Mouse (Mus musculus) embryonic facial prominence, embryonic 14.5 days (tissue): ENCODE measurements around the gene Ttc29. TPM values are rescaled to one million over a fixed set of nuclear protein-coding genes. Genes with fewer than 3 reads are reported as not detected.

Experiments
- ATAC-seq: fragments of 200-750 bp; cut with Nextera tagmentation; 2 replicates; pipeline ENCODE4 v1.8.0; 2017; ENCODE audit warnings: low read depth, moderate number of reproducible peaks, moderate TSS enrichment
- DNase-seq: peaks from one replicate; pipeline ENCODE4 v3.0.0-alpha.2; 2015; ENCODE audit warnings: low spot score
- H3K27ac ChIP-seq: fragments of 300-500 bp; sonication (generic); replicated peaks from 2 replicates; pipeline ENCODE4 v1.5.1; 2014; ENCODE audit warnings: low read depth, mild to moderate bottlenecking, low read length, moderate library complexity
- H3K27me3 ChIP-seq: fragments of 300-500 bp; sonication (generic); replicated peaks from 2 replicates; pipeline ENCODE4 v1.6.1; 2014; ENCODE audit warnings: low read length; ENCODE audit not compliant: control insufficient read depth, insufficient read depth
- H3K36me3 ChIP-seq: fragments of 300-500 bp; sonication (generic); 2 replicates; pipeline ENCODE4 v1.6.1; 2014; ENCODE audit warnings: low read length, mixed read lengths; ENCODE audit not compliant: control insufficient read depth, insufficient read depth
- H3K4me1 ChIP-seq: fragments of 300-500 bp; sonication (generic); 2 replicates; pipeline ENCODE4 v1.6.1; 2014; ENCODE audit warnings: antibody characterized with exemption, low read length; ENCODE audit not compliant: control insufficient read depth, insufficient read depth
- H3K4me2 ChIP-seq: fragments of 300-500 bp; sonication (generic); 2 replicates; pipeline ENCODE4 v1.6.1; 2014; ENCODE audit warnings: low read depth, mild to moderate bottlenecking, low read length, moderate library complexity, mixed read lengths
- H3K4me3 ChIP-seq: fragments of 300-500 bp; sonication (generic); 2 replicates; pipeline ENCODE4 v1.5.1; 2014; ENCODE audit warnings: low read depth, mild to moderate bottlenecking, low read length
- H3K9ac ChIP-seq: fragments of 300-500 bp; sonication (generic); 2 replicates; pipeline ENCODE4 v1.6.1; 2014; ENCODE audit warnings: low read depth, mild to moderate bottlenecking, low read length, moderate library complexity, mixed read lengths
- H3K9me3 ChIP-seq: fragments of 300-500 bp; sonication (generic); 2 replicates; pipeline ENCODE4 v1.6.1; 2016; ENCODE audit warnings: low read length; ENCODE audit not compliant: control insufficient read depth
- WGBS: fragments of 180-500 bp; shearing (Covaris S2); extraction: QIAGEN DNeasy Blood & Tissue Kit; methylation state at CpG from one replicate; pipeline ENCODE4 v1.1.7; 2014; 5-methylcytosine and 5-hydroxymethylcytosine counted together
- polyA plus RNA-seq: library from polyadenylated mRNA; unstranded; fragments of >200 nt; fragmentation: Nextera tagmentation; extraction: Ambion mirVana; gene quantifications from 2 replicates; pipeline ENCODE4 v1.2.1, GENCODE M21; 2014

The Ttc29 gene
- polyA plus RNA-seq, 1 experiment from 2014 or later = 2.2 TPM

GRCm38 (mm10) chr8:78266231-78266630 lies 53.1 kb downstream of the Ttc29 start:
- Histone ChIP-seq H3K9me3 (no peaks in the 10 kb centered on the region), H3K36me3 (no peaks in the 10 kb centered on the region), H3K27ac (no peak overlapping the region), H3K9ac (no peak overlapping the region), H3K4me2 (no peak overlapping the region), H3K27me3 (no peaks in the 10 kb centered on the region), H3K4me3 (no peak overlapping the region), H3K4me1 (no peaks in the 10 kb centered on the region)
- 35% methylated on average over 3 of the region's 3 CpGs for WGBS
- ATAC-seq (no peak), DNase-seq (no peak)

GRCm38 (mm10) chr8:78267894-78268411 lies 54.9 kb downstream of the Ttc29 start:
- WGBS = 15% methylated on average over 7 of the region's 7 CpGs
- no peak for DNase-seq
- no peak overlapping the region for H3K27ac ChIP-seq

GRCm38 (mm10) chr8:78269281-78269680 lies 56.2 kb downstream of the Ttc29 start:
- DNase-seq (no peak), ATAC-seq (no peak)
- Histone ChIP-seq H3K27ac (no peak overlapping the region), H3K36me3 (no peaks in the 10 kb centered on the region), H3K4me2 (no peak overlapping the region), H3K9me3 (no peaks in the 10 kb centered on the region), H3K4me3 (no peak overlapping the region), H3K27me3 (no peaks in the 10 kb centered on the region), H3K4me1 (no peaks in the 10 kb centered on the region), H3K9ac (no peak overlapping the region)
- 73% methylated on average over 10 of the region's 10 CpGs for WGBS

More at GRCm38 (mm10) chr8:78267894-78268411, 54.9 kb downstream of the Ttc29 start:
- Histone ChIP-seq H3K4me3 (no peak overlapping the region), H3K9ac (no peak overlapping the region), H3K4me1 (no peaks in the 10 kb centered on the region), H3K27me3 (no peaks in the 10 kb centered on the region), H3K4me2 (no peak overlapping the region), H3K36me3 (no peaks in the 10 kb centered on the region), H3K9me3 (no peaks in the 10 kb centered on the region)
- no peak for ATAC-seq

- Histone ChIP-seq H3K36me3 (no peaks in the 10 kb centered on the region), H3K9ac (no peak overlapping the region), H3K27ac (no peak overlapping the region), H3K9me3 (no peaks in the 10 kb centered on the region), H3K27me3 (no peaks in the 10 kb centered on the region), H3K4me2 (no peak overlapping the region), H3K4me3 (no peak overlapping the region), H3K4me1 (no peaks in the 10 kb centered on the region)
- 43% methylated on average over 5 of the region's 5 CpGs for WGBS
- ATAC-seq = no peak
- peak; percentile 61 for DNase-seq
These were observed 58.3 kb downstream of the Ttc29 start for GRCm38 (mm10) chr8:78271391-78271790.

GRCm38 (mm10) chr8:78276120-78276519 lies 63.0 kb downstream of the Ttc29 start:
- H3K9me3 ChIP-seq = no peaks in the 10 kb centered on the region
- H3K4me3 ChIP-seq = no peak overlapping the region
- 87% methylated on average over 8 of the region's 8 CpGs for WGBS

GRCm38 (mm10) chr8:78277411-78277810 lies 64.3 kb downstream of the Ttc29 start:
- Histone ChIP-seq H3K4me2 (no peak overlapping the region), H3K4me1 (no peaks in the 10 kb centered on the region), H3K36me3 (no peaks in the 10 kb centered on the region), H3K27ac (no peak overlapping the region), H3K4me3 (no peak overlapping the region), H3K9me3 (no peaks in the 10 kb centered on the region), H3K9ac (no peak overlapping the region), H3K27me3 (no peaks in the 10 kb centered on the region)
- ATAC-seq (no peak), DNase-seq (no peak)
- 61% methylated on average over 2 of the region's 2 CpGs for WGBS

More at GRCm38 (mm10) chr8:78276120-78276519, 63.0 kb downstream of the Ttc29 start:
- Histone ChIP-seq H3K36me3 (no peaks in the 10 kb centered on the region), H3K27ac (no peak overlapping the region), H3K9ac (no peak overlapping the region), H3K27me3 (no peaks in the 10 kb centered on the region), H3K4me2 (no peak overlapping the region), H3K4me1 (no peaks in the 10 kb centered on the region)
- no peak for DNase-seq
- ATAC-seq = no peak

- no peak for ATAC-seq
- no peaks in the 10 kb centered on the region for H3K9me3 ChIP-seq
- no peaks in the 10 kb centered on the region for H3K36me3 ChIP-seq
- no peak overlapping the region for H3K27ac ChIP-seq
- H3K9ac ChIP-seq = no peak overlapping the region
- H3K4me3 ChIP-seq = no peak overlapping the region
- no peak overlapping the region for H3K4me2 ChIP-seq
- whole genome bisulfite sequencing = 76% methylated on average over 5 of the region's 5 CpGs
- no peaks in the 10 kb centered on the region for H3K27me3 ChIP-seq
- H3K4me1 ChIP-seq = no peaks in the 10 kb centered on the region
- no peak for DNase-seq
These were observed 65.5 kb downstream of the Ttc29 start for GRCm38 (mm10) chr8:78278598-78278997.

GRCm38 (mm10) chr8:78284805-78285204 lies 71.7 kb downstream of the Ttc29 start:
- 83% methylated on average over 2 of the region's 2 CpGs for WGBS
- Histone ChIP-seq H3K9ac (no peak overlapping the region), H3K36me3 (no peaks in the 10 kb centered on the region), H3K4me3 (no peak overlapping the region), H3K27ac (no peak overlapping the region), H3K4me2 (no peak overlapping the region), H3K27me3 (no peaks in the 10 kb centered on the region), H3K4me1 (no peaks in the 10 kb centered on the region), H3K9me3 (no peaks in the 10 kb centered on the region)
- no peak for ATAC-seq
- DNase-seq = no peak

- H3K27ac ChIP-seq = no peak overlapping the region
- H3K9ac ChIP-seq = no peak overlapping the region
- ATAC-seq = no peak
- no peak for DNase-seq
- no peaks in the 10 kb centered on the region for H3K27me3 ChIP-seq
- no peak overlapping the region for H3K4me3 ChIP-seq
- no peaks in the 10 kb centered on the region for H3K36me3 ChIP-seq
- H3K4me1 ChIP-seq = no peaks in the 10 kb centered on the region
- 81% methylated on average over 4 of the region's 4 CpGs for WGBS
- H3K4me2 ChIP-seq = no peak overlapping the region
- H3K9me3 ChIP-seq = no peaks in the 10 kb centered on the region
These were observed 72.3 kb downstream of the Ttc29 start for GRCm38 (mm10) chr8:78285366-78285765.
